In genomic region chr11:60209217-60209932, GRCm38 (mm10) we compare ENCODE assay signal across 8 mouse cellular contexts. TPM values are rescaled to one million over a fixed set of nuclear protein-coding genes. Genes with fewer than 3 reads are reported as not detected.
DNase-seq lines count a peak whose midpoint lies in the region; ATAC-seq and TF ChIP-seq lines count a peak whose summit lies in the region.

No protein-coding gene starts in this region.

- peak overlapping the region; percentile 82 for H3K9ac ChIP-seq in heart, embryonic 13.5 days
- peak overlapping the region; percentile 13; the same call in 1 of the 2 replicates for H3K9ac ChIP-seq in kidney, postnatal 0 days (ENCODE audit: low read depth, low read length)
- H3K9ac ChIP-seq in liver, embryonic 11.5 days (ENCODE audit: low read depth, low read length), result peak overlapping the region; percentile 79
- peak overlapping the region; percentile 55 for H3K9ac ChIP-seq in neural tube, embryonic 15.5 days (replicated peaks)

- peak; percentile 32 for DNase-seq in thymus, postnatal 0 days (ENCODE audit: low spot score)
- DNase-seq in thymus, postnatal 10 days (ENCODE audit: low spot score in 2 of 2), result no peak
- DNase-seq in kidney, postnatal 0 days (ENCODE audit: low spot score), result no peak
- no peak for DNase-seq in liver, embryonic 11.5 days (ENCODE audit: low spot score)
- DNase-seq in embryo, embryonic 10.5 days (ENCODE audit: low spot score), result no peak

- H3K27me3 ChIP-seq in erythroblast, embryonic 14.5 days (ENCODE audit: control insufficient read depth), result no peaks in the 10 kb centered on the region
- H3K27me3 ChIP-seq in heart, embryonic 13.5 days (replicated peaks), result no peaks in the 10 kb centered on the region
- H3K27me3 ChIP-seq in kidney, postnatal 0 days (ENCODE audit: insufficient read depth, low read length), result no peaks in the 10 kb centered on the region
- no peaks in the 10 kb centered on the region for H3K27me3 ChIP-seq in liver, embryonic 11.5 days (replicated peaks; ENCODE audit: control insufficient read depth, insufficient read depth, low read length)
- no peaks in the 10 kb centered on the region for H3K27me3 ChIP-seq in neural tube, embryonic 15.5 days (replicated peaks)

- peaks cover 80% of the 10 kb centered on the region for H3K4me1 ChIP-seq in erythroblast, embryonic 14.5 days (ENCODE audit: control insufficient read depth)
- peaks cover 86% of the 10 kb centered on the region for H3K4me1 ChIP-seq in heart, embryonic 13.5 days
- peaks cover 54% of the 10 kb centered on the region for H3K4me1 ChIP-seq in kidney, postnatal 0 days (replicated peaks; ENCODE audit: insufficient read depth, low read length)
- peaks cover 73% of the 10 kb centered on the region for H3K4me1 ChIP-seq in liver, embryonic 11.5 days (replicated peaks; ENCODE audit: control insufficient read depth, insufficient read depth, low read length)
- H3K4me1 ChIP-seq in neural tube, embryonic 15.5 days, result peaks cover 70% of the 10 kb centered on the region

- H3K9me3 ChIP-seq in erythroblast, embryonic 14.5 days (ENCODE audit: control insufficient read depth, low read length), result no peaks in the 10 kb centered on the region
- no peaks in the 10 kb centered on the region for H3K9me3 ChIP-seq in heart, embryonic 13.5 days
- no peaks in the 10 kb centered on the region for H3K9me3 ChIP-seq in kidney, postnatal 0 days (replicated peaks; ENCODE audit: low read length)
- H3K9me3 ChIP-seq in liver, embryonic 11.5 days (ENCODE audit: control insufficient read depth, low read length), result no peaks in the 10 kb centered on the region
- H3K9me3 ChIP-seq in neural tube, embryonic 15.5 days (replicated peaks), result no peaks in the 10 kb centered on the region

- H3K27ac ChIP-seq in heart, embryonic 13.5 days (replicated peaks), result peak overlapping the region; percentile 82
- peak overlapping the region; percentile 63 for H3K27ac ChIP-seq in kidney, postnatal 0 days
- H3K27ac ChIP-seq in liver, embryonic 11.5 days (ENCODE audit: low read depth, low read length), result peak overlapping the region; percentile 84; the same call in 1 of the 2 replicates
- H3K27ac ChIP-seq in neural tube, embryonic 15.5 days (replicated peaks), result peak overlapping the region; percentile 82

- H3K4me2 ChIP-seq in heart, embryonic 13.5 days, result peak overlapping the region; percentile 91
- H3K4me2 ChIP-seq in kidney, postnatal 0 days (ENCODE audit: low read length), result peak overlapping the region; percentile 70
- peak overlapping the region; percentile 98 for H3K4me2 ChIP-seq in liver, embryonic 11.5 days
- H3K4me2 ChIP-seq in neural tube, embryonic 15.5 days, result peak overlapping the region; percentile 67

- H3K36me3 ChIP-seq in erythroblast, embryonic 14.5 days (ENCODE audit: control insufficient read depth), result peaks cover 83% of the 10 kb centered on the region
- H3K36me3 ChIP-seq in heart, embryonic 13.5 days, result peaks cover 33% of the 10 kb centered on the region
- peaks cover 9% of the 10 kb centered on the region for H3K36me3 ChIP-seq in kidney, postnatal 0 days (ENCODE audit: insufficient read depth, low read length)
- H3K36me3 ChIP-seq in liver, embryonic 11.5 days (ENCODE audit: control insufficient read depth, insufficient read depth, low read length), result peaks cover 27% of the 10 kb centered on the region
- H3K36me3 ChIP-seq in neural tube, embryonic 15.5 days, result peaks cover 17% of the 10 kb centered on the region; the same call in 1 of the 2 replicates

- peak overlapping the region; percentile 74 for H3K4me3 ChIP-seq in erythroblast, embryonic 14.5 days (replicated peaks)
- H3K4me3 ChIP-seq in heart, embryonic 13.5 days, result peak overlapping the region; percentile 62
- peak overlapping the region; percentile 36 for H3K4me3 ChIP-seq in kidney, postnatal 0 days (replicated peaks; ENCODE audit: low read depth, low read length)
- H3K4me3 ChIP-seq in liver, embryonic 11.5 days (ENCODE audit: low read depth, low read length), result peak overlapping the region; percentile 61
- H3K4me3 ChIP-seq in neural tube, embryonic 15.5 days (replicated peaks), result peak overlapping the region; percentile 48

- 37% methylated on average over 7 of the region's 7 CpGs for WGBS in heart, embryonic 13.5 days
- 26% methylated on average over 7 of the region's 7 CpGs for WGBS in kidney, postnatal 0 days
- 59% methylated on average over 7 of the region's 7 CpGs for WGBS in liver, embryonic 11.5 days
- WGBS in neural tube, embryonic 15.5 days, result 29% methylated on average over 7 of the region's 7 CpGs

- peak; percentile 45; the same call in 1 of the 2 replicates for ATAC-seq in heart, embryonic 13.5 days (ENCODE audit: extremely low read depth, insufficient number of reproducible peaks, low FRiP score, low TSS enrichment)
- ATAC-seq in kidney, postnatal 0 days (replicated peaks; ENCODE audit: low FRiP score, low read depth), result no peak; the same call in 1 of the 2 replicates
- ATAC-seq in liver, embryonic 11.5 days (replicated peaks; ENCODE audit: low FRiP score), result no peak
- peak; percentile 58 for ATAC-seq in neural tube, embryonic 15.5 days (ENCODE audit: low FRiP score)

- no peak for TF ChIP-seq CTCF in kidney, postnatal 0 days (IDR thresholded peaks at IDR 0.05; ENCODE audit: low read depth)

RNA-seq across cellular contexts. Expression of gene Srebf1, which starts 13.0 kb away (rescaled TPM):
- 82.6 and 100 TPM in 2 replicates for polyA plus RNA-seq in thymus, postnatal 0 days (2015; fragmentation: Nextera tagmentation; extraction: Ambion mirVana)
- polyA plus RNA-seq in erythroblast, embryonic 14.5 days (2012), result 10.0 and 12.3 TPM in 2 replicates
- 34.4 and 41.8 TPM in 2 replicates for polyA plus RNA-seq in heart, embryonic 13.5 days (2015; fragmentation: Nextera tagmentation; extraction: Ambion mirVana)
- 44.4 and 50.6 TPM in 2 replicates for polyA plus RNA-seq in kidney, postnatal 0 days (2015; fragmentation: Nextera tagmentation; extraction: Ambion mirVana)
- polyA plus RNA-seq in liver, embryonic 11.5 days (2014; fragmentation: Nextera tagmentation; extraction: Ambion mirVana), result 78.2 and 78.7 TPM in 2 replicates
- polyA plus RNA-seq in neural tube, embryonic 15.5 days (2015; fragmentation: Nextera tagmentation; extraction: Ambion mirVana), result 44.2 and 50.0 TPM in 2 replicates

Comparison
In these comparisons a context has a peak if more than half of its experiments do, and no peak if none do; other contexts are left out.
1. ATAC-seq: peak in heart, embryonic 13.5 days (single experiment) and neural tube, embryonic 15.5 days (single experiment); none in kidney, postnatal 0 days (single experiment) and liver, embryonic 11.5 days (single experiment).
2. H3K9ac ChIP-seq: peak in every context shown above with its lines; median percentile 82 in heart, embryonic 13.5 days; 79 in liver, embryonic 11.5 days; 55 in neural tube, embryonic 15.5 days; 13 in kidney, postnatal 0 days.
3. Peak in every context shown above with its lines, with median percentiles within 50 percentile points of each other: H3K4me3 ChIP-seq, H3K27ac ChIP-seq and H3K4me2 ChIP-seq.